Mouse (Mus musculus) right cerebral cortex, adult 18-20 months (tissue): ENCODE data around the gene Derl3.
A peak's percentile ranks its signal among the peaks of the same experiment; 100 is the strongest.
"Not testable (repeated sequence)": the region's sequence is repeated elsewhere in the genome, so short reads cannot be mapped to it uniquely, and the experiment has no call there.

Source experiments
- DNase-seq: peaks from one replicate; pipeline ENCODE4 v3.0.0; 2022; ENCODE audit warnings: mixed read lengths

The Derl3 gene

DNA sequence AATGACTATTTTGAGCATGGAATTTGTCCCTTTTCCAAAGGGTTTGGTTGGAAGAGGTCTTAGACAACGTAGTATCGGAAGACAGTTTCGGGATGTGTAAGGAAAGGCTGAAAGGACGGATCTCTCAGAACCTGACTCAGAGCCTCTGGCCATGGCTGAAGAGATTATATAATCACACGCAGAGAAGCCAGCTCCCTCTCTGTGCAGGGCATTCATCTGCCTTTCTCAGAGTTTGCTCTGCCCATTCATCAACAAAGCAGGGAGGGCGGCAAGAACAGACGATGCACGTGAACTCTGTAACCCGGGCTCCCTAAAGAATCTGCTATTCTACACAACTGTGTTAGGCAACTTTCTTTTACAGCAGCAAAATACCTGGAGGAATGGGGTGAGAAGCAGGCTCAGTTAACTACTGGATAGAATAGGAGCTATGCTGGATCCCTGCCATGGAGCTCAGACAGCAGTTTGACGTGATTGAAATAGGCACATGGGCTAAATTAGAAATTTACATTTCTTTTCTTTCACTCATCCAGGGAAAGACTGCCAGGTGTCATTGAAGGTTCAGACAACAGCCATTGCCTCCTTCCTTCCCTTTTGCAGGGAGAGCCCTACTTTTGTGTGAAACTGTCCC is 19.6 kb upstream of the Derl3 start:
- no peak for DNase-seq

DNA sequence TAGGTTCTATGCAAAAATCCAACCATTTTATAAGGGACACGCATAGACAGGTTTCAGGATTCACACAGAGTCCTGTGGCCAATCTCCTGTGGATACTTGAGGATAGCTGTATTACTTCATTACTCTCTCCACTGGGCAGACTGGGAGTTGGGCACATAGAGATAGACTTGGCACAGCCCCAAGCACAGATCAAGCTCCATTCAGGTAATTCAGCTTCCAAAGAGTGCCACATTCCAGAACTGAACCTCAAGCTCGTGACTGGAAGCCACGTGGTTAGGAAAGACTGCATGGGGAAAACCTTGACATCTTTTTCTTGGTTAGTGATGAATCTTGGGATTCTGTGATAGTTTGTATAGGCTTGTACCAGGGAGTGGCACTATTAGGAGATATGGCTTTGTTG is 14.4 kb upstream of the Derl3 start:
- no peak for DNase-seq

DNA sequence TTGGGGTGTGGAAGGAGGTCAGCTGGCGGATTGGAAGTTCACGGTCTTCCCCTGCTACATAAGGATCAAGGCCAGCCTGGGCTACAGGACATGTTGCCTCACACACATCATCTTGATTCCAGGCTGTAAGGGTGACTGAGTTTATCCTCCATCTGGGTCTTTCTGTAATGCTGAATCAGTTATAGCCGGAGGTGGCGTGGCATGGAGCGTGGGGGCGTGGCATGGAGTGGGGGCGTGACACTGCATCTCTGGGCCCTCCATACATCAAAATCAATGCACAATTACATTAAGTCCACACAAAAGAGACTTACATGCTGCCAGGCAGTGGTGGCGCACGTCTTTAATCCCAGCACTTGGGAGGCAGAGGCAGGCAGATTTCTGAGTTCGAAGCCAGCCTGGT is 12.9 kb upstream of the Derl3 start:
- DNase-seq = no peak

DNA sequence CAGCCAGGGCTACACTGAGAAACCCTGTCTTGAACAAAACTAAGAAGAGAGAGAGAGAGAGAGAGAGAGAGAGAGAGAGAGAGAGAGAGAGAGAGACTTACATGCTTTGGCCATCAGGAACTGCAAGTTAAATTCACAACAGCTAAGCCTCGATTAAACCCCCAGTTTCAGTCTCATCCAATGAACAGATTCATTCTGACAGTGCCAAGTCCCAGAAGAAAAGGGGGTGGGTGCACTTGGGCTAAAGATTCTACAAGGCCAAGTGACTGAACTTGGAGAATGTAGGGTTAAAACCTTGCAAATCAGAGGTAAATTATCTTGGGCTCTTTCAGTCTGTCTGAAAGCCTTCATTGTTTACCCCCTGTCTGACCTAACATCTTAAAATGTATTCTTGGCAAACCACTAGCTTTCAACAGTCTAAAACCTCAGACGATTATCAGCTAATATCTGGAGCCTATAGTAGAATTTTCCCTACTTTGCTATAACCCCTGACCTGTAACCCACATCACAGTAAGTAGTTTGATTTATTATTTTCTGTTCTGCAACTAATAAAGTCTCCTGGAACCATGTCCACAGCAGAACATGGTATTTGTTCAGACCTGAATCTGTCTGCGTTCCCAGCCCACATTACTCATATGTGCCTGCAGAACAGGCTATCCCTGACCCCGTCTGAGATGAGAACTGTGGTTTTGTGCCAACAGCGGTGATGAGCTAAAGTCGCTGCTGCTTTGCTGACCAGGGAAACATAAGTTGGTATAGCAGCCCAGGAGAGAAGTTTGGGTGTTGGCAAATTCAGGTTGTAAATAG is 12.2 kb upstream of the Derl3 start:
- DNase-seq = no peak

DNA sequence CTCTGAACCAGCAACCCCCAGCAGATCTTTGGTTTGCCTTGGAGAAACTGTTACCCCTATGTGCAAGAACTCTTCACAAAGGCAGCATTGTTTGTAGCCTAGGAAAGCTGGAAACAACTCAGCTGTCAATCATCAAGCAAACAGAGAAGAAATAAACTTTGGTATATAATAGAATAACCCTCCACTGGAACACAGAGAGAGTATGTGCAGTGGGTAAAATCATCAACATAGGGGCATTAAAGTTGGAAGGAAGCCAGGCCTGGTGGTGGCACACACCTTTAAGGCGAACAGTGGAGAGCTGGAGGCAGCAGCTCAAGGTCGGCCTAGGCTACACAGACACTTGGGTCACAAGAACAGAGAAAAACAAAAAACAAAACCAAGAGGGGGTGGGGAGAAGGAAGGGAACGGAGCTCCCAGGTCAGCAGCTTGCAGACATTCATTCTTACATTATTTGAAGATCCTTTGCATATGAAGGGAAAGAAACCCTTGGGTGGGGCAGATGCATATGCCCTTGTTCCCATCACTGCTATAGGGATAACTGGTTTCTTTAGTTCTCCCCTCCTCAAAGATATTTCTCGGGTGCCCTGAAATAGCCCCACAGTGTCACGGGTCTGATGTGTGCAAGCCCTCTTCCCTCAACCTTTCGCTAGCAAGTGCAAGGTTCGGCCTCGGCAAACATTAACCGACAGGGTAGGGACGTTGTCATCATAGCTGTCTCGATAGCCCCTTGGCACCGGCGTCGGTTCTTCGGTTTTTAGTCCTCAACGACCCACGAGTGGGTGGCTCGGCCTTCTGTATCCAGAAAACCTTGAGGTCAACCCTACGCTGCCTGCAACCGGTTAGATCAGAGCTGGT is 11.4 kb upstream of the Derl3 start:
- no peak for DNase-seq

DNA sequence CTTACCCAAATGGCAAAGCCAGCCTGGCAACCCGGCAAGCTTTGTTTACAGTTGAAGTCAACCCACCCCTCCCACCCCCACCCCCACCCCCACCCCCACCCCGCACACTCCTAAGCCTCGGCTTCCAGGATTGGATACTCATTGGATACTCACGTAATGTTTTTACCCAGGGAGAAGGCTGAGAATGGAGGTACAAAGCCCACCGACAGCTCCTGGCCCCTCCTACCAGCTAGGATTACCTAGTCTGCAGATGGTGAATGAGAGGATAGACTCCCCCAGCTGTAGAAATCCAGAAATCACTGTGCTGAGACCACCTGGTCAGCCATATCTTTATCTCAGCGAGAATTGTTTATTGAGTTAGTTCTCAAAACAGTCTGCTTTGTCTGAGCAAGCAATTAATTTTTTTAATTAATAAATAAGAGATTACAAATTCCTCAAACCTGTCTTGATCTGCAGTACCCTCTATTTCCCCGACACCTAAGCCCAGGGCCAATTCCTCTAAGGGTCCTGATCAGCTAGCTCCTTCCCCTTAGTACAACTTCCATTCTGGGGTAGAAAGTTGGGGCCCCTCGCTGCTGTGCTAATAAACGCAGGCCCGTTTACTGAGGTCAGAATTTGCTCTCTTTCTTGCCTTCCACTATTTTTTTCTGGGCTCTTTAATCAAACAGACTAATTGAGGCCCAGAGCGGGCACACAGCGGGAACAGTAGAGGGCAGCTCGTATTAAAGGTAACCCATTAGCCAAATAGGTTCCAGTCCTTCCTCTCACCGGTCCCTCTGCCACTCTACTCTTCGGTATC is 10.6 kb upstream of the Derl3 start:
- DNase-seq = no peak

DNA sequence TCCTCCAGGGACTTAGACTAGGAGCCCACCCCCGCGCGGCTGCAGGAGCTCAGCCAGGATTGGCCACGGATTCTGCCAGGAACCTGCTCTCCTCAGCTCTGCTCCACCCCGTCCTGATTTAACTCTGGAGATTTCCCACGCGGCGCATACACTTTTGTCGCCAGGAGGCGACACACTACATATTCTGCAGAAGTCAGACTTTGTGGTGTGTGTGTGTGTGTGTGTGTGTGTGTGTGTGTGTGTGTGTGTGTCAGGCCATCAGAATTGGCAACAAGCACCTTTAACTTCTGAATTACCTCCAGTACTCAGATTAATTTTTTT is 10.0 kb upstream of the Derl3 start:
- DNase-seq = peak; percentile 88

DNA sequence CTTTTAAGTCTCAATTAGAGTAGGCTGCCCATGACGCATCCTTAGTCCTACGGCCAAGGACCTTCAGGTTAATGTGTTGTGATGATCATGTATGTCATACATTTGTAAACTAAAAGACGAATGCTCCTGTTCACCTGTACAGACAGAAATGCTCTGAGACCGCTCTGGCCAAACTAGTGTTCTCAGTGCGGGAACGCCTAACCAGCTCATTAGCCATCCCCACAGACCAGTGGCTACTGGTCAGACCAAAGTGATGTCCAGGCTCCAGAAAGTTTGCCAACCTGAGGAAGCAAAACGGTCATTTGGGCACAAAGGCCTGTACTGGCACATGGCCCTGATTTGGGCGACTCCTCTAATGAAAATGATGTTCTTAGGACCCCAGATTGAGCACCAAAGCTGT is 8.5 kb upstream of the Derl3 start:
- no peak for DNase-seq

DNA sequence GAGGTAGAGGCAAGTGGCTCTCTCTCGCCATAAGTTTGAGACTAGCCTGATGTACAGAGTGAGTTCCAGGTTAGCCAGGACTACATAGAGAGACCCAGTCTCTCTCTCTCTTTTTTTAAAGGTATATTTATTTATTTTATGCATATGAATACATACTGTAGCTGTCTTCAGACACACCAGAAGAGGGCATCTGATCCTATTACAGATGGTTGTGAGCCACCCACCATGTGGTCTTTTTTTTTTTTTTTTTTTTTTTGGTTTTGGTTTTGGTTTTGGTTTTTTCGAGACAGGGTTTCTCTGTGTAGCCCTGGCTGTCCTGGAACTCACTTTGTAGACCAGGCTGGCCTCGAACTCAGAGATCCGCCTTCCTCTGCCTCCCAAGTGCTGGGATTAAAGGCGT is 5.7 kb upstream of the Derl3 start:
- not testable (repeated sequence) for DNase-seq

DNA sequence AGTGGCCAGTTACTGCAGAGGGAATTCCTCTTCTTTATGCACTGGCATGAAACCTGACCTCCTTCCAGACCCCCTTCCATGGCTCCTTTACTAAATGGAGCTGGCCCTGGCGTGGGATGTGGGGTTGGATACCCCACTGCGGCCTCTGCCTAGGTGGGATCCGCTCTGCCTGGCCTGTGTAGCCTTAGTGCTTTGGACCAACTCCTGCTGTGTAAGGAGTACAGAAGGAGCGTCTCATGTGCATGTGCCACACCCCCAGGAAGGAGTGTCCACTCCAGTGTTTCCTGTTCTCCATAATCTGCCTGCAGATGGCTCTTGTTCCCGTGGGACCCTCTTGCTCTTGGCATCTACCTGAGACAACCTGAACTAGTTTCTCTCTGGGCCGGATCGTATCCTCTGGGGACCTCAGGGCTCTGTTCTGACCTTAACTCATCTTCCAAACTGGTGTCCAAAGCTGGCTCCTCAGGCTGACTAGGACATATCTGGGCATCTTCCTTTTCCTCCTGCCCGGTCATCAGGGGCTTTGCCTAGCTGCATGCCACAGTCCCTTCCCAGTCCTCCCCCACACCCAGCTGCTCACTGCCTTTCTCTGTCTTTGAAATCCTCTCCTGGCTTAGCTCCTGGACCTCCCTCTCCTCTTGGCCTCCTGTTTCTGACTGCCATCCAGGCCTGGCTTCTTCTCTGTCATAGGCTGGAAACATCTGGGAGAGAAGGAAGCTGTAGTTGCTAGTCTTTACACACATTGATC is 3.6 kb upstream of the Derl3 start:
- no peak for DNase-seq

DNA sequence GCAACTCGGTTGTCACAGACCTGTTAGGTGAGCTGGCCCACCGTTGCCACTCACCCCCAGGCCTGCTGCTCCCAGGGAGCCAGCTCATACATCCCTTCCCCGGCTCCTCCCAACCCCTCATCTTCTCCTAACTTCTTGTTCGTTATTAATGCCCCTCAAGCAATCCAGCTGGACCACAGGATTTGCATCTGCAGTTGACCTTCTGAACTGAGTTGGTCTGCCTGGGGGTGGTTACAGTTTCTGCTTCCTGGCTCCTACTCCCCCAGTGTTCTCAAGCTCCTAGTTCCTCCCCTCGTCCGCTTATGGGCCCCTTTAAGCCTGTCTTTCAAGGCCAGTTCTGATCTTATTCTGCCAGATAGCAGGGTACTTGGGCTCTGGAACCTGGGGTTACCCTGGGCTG is 1.4 kb downstream of the Derl3 start:
- DNase-seq = no peak

DNA sequence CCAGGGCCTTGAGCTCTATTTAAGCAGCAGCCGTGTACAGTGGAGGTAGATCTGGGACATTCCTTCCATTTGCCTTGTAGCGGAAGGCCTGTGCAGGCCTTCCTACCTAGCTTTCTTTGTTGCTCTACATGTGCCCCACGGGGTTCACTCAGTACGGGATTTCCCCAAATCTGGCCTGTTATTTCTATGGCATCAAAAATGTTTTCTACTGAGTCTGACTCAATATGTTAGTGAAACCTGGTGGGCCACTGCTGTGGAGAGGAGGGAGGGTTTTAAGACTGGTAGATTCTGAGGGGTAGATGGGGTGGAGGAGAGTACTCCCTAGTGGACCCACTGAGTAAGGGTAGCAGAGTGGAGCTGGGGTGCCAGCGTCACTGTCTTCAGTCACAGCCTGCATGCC is 2.5 kb downstream of the Derl3 start:
- no peak for DNase-seq

DNA sequence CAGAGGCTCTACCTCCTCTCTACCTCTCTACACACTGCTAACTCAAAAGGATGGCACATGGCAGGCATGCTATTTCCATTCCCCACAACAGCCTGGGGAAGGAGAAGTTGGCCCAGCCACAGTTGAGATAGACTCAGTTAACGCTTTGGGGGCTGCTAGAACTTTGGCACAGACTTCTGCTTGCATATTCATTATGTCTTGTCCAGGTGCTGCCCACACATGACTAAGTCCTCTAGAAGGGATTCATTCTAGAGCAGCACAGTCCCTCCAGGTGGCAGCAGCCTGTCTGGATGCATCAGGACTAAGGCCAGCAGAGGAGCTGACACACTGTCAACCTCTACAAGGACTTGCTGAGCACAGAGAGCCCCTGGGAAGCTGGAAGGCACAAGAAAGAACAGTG is 3.0 kb downstream of the Derl3 start:
- DNase-seq = peak; percentile 67

DNA sequence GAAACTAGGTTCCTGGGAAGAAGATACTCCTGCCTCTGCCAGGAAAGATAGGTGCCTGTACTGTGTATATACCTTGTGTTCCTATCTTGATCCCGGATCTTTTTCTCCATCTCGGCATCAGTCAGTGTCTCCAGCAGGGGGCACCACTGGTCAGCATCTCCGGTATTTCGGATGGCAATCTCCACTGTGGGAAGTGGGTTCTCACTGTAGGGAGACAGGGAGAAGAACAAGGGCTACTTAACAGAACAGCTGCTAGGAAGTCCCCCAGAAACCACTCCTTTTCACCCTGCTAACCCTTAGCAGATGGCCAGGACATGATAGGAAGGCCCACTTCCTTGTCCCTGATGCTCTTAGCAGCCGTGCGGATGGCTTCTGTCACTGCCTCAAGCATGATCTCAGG is 4.2 kb downstream of the Derl3 start:
- peak; percentile 68 for DNase-seq

DNA sequence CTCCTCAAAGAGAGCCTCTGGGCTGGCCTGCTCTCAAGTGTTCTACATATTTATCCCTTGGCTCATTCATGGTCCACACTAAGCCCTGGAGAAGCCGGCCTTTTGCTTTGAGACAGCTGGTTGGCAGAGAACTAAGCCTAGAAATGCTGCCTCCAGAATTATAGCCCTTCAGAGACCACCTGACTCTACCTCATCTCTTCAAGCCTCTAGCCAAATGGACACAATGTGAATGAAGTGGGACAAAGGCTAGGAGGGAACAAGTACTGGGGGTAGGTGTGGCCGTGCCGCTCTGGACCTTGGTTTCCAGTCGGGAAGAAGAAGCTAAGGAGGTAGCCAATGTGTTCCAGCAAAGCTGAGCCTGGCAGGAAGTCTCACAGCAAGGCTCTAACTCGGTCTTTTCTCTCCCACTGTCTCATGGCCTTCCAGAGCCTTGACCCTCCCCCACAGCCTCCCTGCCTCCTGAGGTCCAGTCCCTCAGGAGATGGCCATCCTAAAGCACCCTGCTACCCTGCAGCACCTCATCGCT is 4.9 kb downstream of the Derl3 start:
- no peak for DNase-seq

DNA sequence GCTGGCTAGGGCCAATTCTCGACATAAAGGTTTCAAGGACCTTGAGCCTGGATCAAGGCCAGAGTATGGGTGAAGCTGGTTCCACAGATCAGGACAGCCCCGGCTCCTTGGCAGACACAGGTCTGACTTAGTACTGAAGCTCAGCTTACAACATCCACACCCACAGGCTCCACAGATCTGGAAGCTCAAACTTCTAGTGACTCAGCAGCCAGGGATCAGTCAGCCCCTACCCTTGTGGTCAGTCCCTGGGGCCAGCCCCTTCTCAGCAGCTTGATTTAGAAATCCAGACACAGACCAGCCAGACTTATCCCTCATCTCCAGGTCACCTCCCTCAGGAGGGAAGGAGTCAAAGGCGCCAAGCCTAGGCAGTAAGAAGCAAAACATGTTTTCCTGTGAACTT is 5.6 kb downstream of the Derl3 start:
- DNase-seq = peak; percentile 24

DNA sequence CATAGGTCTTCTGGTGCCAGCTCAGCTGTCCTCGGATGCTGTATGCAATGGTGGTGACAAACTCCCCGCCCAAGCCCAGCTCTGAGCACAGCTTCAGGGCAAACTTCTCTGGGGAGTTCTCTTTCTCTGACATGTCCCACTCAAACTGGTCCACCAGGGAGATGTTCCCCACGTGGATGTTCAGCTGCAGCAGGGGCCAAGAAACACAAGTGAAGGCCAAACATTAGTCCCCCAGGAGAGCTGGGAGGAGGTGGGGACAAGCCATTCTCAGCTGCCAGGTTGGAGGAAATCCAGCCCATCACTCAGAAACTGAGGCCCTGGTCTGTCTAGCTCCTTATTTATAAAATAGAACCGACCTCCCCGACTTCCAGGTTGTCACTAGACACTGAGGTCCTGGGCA is 11.2 kb downstream of the Derl3 start:
- no peak for DNase-seq

DNA sequence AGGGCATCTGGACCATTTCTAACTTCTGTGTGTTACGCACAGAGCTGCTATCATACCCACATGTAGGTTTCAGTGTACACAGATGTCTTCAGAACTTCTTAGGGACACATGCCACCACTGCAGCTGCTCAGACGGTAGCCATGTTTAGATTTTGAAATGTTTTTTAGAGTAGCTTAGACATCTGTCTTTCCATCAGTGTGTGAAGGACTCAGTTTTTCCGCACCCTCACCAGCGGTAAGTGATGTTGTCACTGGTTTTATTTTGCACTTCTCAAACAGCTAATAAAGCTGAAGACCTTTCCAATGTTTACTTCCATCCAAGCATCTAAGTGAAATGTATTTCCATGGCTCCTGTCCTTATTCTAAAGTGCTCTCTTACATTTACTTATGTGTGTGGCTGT is 13.7 kb downstream of the Derl3 start:
- DNase-seq = no peak

DNA sequence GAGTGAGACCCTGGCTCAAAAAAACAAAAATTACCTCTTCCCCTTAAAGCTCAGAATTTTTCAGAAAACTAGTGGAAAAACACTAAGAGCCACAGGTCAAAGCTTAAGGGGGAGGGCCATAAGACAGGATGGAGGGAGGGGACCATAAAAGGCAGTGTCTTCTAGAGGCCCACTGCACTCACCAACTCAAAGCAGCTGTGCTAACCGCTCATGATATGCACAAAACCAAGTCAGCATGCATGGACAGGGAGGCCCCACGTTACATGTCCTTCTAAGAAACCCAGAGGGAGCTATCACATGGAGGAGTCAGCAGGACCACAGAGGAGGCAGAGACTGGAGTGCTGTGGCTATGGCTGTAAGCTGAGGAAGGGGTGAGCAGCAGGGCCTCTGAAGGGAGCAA is 17.5 kb downstream of the Derl3 start:
- no peak for DNase-seq

DNA sequence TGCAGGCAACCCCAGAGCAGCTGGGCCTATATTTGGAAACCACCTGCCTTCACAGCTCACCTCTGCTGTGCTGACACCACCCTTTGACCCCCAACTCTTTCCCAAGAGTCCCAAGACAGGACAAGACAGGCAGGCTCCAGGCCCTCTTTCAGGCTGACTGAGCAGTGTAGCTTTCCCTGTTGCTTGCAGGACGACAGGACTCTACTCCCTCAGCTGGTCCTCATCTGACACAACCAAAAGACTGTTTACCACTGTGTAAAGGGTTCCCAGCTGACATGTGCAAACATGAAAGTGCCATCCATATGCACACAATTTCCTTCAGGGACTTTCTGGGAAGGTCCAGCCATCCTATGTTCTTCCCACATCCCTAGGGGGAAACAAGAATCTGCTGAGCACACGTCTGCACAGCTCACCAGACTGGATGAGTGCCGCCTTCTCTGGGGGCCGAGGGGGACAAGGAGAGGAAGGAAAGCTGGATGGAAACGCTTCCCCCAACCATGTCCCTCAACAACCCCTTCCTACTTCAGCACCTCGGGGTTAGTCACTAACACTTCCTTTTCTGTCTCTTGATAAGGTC is 19.9 kb downstream of the Derl3 start:
- DNase-seq = no peak

DNA sequence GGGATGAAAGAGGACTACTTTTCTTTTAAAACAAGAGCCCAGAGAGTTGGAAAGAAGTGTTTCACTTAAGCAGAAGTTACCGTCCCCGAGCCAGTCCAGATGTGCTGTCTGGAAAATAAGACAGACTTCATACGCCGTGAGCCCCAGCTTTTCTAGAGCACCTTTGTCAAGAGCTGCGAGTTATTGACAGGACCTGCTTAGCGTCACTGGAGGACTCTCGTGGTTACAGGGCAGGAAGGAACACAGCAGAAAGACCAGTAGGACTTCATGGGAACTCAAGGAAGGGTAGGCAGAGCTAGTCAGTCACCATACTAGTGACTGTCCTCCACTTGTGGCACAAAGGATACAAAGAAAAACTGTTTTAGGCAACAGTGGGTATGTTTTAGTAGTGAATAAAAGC is 22.3 kb downstream of the Derl3 start:
- no peak for DNase-seq

DNA sequence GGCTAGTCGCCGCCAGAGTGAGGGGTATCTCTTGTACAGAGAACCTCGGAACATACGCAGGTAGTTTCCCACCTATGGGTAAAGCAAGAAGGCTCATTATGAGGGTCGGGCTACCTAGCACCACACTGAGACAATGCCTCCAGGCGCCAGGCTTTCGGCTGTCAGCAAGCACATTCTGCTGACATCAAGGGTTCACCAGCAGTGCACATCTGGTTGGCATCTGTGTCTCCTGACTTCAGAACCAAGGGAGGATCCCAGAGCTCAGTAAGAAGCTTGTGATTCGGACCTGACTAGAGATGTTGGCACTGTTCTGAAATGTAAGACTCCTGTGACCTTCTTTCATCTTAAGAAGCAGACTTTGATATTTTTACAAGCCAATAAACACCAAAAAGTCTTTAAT is 23.6 kb downstream of the Derl3 start:
- no peak for DNase-seq
